Mouse (Mus musculus): ENCODE results near the gene Huwe1.

- TF ChIP-seq CTCF (IDR thresholded peaks at IDR 0.05): no peak
- no peak for TF ChIP-seq POLR2A (IDR thresholded peaks at IDR 0.05; ENCODE audit: insufficient read depth, low read depth, low read length)
These were observed 2.6 kb upstream of the Huwe1 start for GRCm38 (mm10) chrX:151797970-151798369.

All from heart, adult 2 months (tissue).